Mouse (Mus musculus) G1E (cell line): ENCODE results near the gene Filip1l.

Experiments
- CTCF ChIP-seq: IDR thresholded peaks from 2 replicates; pipeline ENCODE4 v1.5.1; 2012; ENCODE audit warnings: low read depth, low read length, inconsistent platforms, mixed read lengths
- GATA1 ChIP-seq: IDR thresholded peaks from 2 replicates; pipeline ENCODE4 v1.6.1; 2012; ENCODE audit warnings: borderline replicate concordance, low read length, inconsistent platforms, mixed read lengths
- GATA2 ChIP-seq: IDR thresholded peaks from 2 replicates; pipeline ENCODE4 v1.6.1; 2012; ENCODE audit warnings: low read depth, low read length, inconsistent platforms, borderline replicate concordance
- POLR2AphosphoS5 ChIP-seq: IDR thresholded peaks from 2 replicates; pipeline ENCODE4 v1.6.1; 2012; ENCODE audit warnings: low read depth, low read length, inconsistent platforms; ENCODE audit not compliant: insufficient replicate concordance
- TAL1 ChIP-seq: conservative IDR thresholded peaks from 2 replicates; pipeline ENCODE4 v1.6.1; 2012; ENCODE audit warnings: low read depth, low read length, inconsistent platforms, mixed read lengths

GRCm38 (mm10) chr16:57362679-57363401 is 9.9 kb downstream of the Filip1l start:
- TF ChIP-seq CTCF (no peak), GATA2 (no peak), GATA1 (no peak), TAL1 (no peak), POLR2AphosphoS5 (no peak)
